Mouse (Mus musculus) MEL (cell line): ENCODE results near the gene Ankrd24.
"Not testable (repeated sequence)": the region's sequence is repeated elsewhere in the genome, so short reads cannot be mapped to it uniquely, and the experiment has no call there.

Experiments
- CHD1 ChIP-seq: IDR thresholded peaks from 2 replicates; pipeline ENCODE4 v1.6.1; 2012; ENCODE audit warnings: low read depth, mild to moderate bottlenecking, inconsistent platforms, low read length, improper control_type of control experiment
- CTCF ChIP-seq, 3 experiments: IDR thresholded peaks in 2 of 3; conservative IDR thresholded peaks in 1 of 3; 2 replicates each; pipeline ENCODE4 v1.5.1; 2011 to 2012; ENCODE audit warnings: low read length in 3 of 3, low read depth in 2 of 3, mild to moderate bottlenecking in 2 of 3, improper control_type of control experiment in 1 of 3, inconsistent platforms in 1 of 3, mixed read lengths in 1 of 3, moderate library complexity in 1 of 3; ENCODE audit not compliant: control insufficient read depth in 1 of 3, insufficient read depth in 1 of 3, poor library complexity in 1 of 3, severe bottlenecking in 1 of 3
- EP300 ChIP-seq, 2 experiments: IDR thresholded peaks; 2 replicates each; pipeline ENCODE4 v1.6.1; 2011; ENCODE audit warnings: improper control_type of control experiment in 2 of 2, low read length in 2 of 2, low read depth in 1 of 2, mild to moderate bottlenecking in 1 of 2
- NRF1 ChIP-seq: IDR thresholded peaks from 2 replicates; pipeline ENCODE4 v1.6.1; 2014; ENCODE audit warnings: low read depth, mild to moderate bottlenecking, inconsistent platforms, low read length, improper control_type of control experiment, moderate library complexity; ENCODE audit not compliant: poor library complexity, insufficient read depth, severe bottlenecking
- POLR2A ChIP-seq, 2 experiments: IDR thresholded peaks; 2 replicates each; pipeline ENCODE4 v1.6.1; 2011 to 2012; ENCODE audit warnings: low read length in 2 of 2, mild to moderate bottlenecking in 2 of 2, control low read depth in 1 of 2, improper control_type of control experiment in 1 of 2, low read depth in 1 of 2, moderate library complexity in 1 of 2; ENCODE audit not compliant: control insufficient read depth in 1 of 2, insufficient read depth in 1 of 2, poor library complexity in 1 of 2
- POLR2AphosphoS2 ChIP-seq: IDR thresholded peaks from 2 replicates; pipeline ENCODE4 v1.6.1; 2011; ENCODE audit warnings: low read length, improper control_type of control experiment
- RCOR1 ChIP-seq: IDR thresholded peaks from 2 replicates; pipeline ENCODE4 v1.6.1; 2012; ENCODE audit warnings: low read depth, mild to moderate bottlenecking, inconsistent platforms, low read length, improper control_type of control experiment
- USF1 ChIP-seq: IDR thresholded peaks from 2 replicates; pipeline ENCODE4 v1.6.1; 2014; ENCODE audit warnings: low read depth, mild to moderate bottlenecking, inconsistent platforms, low read length, improper control_type of control experiment, moderate library complexity

DNA sequence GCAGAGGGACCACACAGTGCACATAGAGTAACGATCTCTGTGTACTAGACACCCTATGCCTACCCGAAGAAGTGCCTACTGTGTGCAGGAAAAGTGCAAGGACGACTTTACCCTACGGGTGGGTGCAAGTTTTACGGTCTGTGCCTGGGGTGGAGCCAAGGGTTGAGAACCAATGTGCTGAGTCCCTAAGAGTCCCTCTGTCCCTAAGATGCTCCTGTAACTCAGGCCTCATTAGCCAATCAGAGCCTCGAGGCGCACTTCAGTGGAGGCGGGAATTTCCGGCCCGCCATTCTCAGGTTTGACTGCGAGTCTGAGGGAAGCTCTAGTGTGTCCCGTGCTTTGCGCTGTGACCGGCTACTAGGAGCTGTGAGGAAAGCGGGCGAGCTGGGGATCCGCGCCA, 58.8 kb downstream of the Ankrd24 start:
- TF ChIP-seq POLR2AphosphoS2; USF1; CTCF (IDR thresholded peaks at IDR 0.05 in 2 of 3, conservative IDR thresholded peaks at IDR 0.05 in 1 of 3; ENCODE audit: control insufficient read depth in 1 of 3, insufficient read depth in 1 of 3, low read depth in 2 of 3, low read length in 3 of 3, poor library complexity in 1 of 3, severe bottlenecking in 1 of 3); RCOR1; EP300 (IDR thresholded peaks at IDR 0.05; ENCODE audit: low read depth in 1 of 2, low read length in 2 of 2); POLR2A (IDR thresholded peaks at IDR 0.05; ENCODE audit: control insufficient read depth in 1 of 2, insufficient read depth in 1 of 2, low read depth in 1 of 2, low read length in 2 of 2, poor library complexity in 1 of 2); NRF1; CHD1: not testable (repeated sequence)
